Mouse (Mus musculus) retina, embryonic 14.5 days (tissue): Measurements from ENCODE around the gene Aldh1l2.
A peak's percentile ranks its signal among the peaks of the same experiment; 100 is the strongest.
"Not testable (repeated sequence)": the region's sequence is repeated elsewhere in the genome, so short reads cannot be mapped to it uniquely, and the experiment has no call there.

Experiments used
- DNase-seq: peaks from one replicate; pipeline ENCODE4 v3.0.0-alpha.2; 2015; ENCODE audit warnings: low spot score

The Aldh1l2 gene

DNA sequence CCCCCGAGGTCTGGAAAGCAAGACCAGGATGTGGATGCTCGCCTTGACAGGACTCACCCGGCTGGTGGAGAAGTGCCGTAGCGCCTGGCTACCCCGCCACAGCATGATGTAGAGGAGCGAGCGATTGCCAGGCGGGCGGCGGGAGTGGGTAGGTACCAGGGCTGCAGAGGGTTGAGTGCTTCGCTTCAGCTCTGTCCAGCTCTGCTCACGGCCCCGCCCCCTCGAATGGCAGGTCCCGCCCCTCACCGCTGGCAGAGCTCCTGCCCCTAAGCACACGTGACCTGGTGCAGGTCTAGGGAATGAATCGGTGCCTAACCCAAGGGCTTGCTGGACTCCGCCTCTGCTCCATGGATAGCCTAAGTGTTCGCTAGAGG, at the start of gene Aldh1l2:
TSS of gene Aldh1l2 (minus strand) at position 231 of the 374 bp plus-strand sequence.
- peak; percentile 87 for DNase-seq

DNA sequence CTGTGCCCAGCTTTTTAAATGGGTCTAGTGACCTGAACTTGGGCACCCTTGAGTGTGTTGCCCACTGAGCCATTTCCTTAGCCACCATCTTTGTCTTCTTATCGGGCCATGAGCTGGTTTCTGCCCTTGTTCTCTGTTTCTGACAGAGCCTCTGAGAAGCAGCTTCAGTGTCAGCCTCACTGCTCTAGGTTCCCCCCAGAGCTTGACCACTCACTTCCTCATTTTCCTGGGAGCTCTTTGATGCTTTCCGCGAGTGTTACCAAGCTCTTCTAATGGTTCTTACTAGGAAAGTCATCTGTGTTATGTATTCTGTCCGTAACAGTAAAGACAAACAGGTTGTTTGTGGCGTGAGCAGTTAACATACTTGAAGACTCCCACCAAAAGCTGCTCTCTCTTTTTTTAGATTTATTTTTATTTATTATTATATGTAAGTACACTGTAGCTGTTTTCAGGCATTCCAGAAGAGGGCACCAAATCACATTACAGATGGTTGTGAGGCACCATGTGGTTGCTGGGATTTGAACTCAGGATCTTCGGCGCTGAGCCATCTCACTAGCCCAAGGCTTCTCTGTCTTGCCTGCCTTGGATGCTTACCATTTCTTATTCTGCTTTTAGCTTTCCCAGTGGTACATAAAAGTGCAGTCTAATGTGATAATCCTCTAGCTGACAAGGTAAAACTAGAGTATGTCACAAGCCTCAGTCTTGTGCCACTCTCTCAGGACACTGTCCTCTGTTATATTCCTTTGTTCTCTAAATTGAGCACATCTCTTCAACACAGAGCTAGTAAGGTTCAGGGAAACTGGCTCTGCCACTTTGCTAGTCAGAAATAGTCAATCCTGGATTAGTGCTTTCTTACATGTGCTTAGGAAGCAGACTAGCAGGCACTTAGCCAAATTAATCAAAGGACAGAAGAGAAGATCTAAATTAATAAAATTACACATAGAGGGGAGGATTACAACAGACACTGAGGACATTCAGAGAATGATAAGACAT, 31.8 kb upstream of the Aldh1l2 start:
- DNase-seq, result peak; percentile 4

DNA sequence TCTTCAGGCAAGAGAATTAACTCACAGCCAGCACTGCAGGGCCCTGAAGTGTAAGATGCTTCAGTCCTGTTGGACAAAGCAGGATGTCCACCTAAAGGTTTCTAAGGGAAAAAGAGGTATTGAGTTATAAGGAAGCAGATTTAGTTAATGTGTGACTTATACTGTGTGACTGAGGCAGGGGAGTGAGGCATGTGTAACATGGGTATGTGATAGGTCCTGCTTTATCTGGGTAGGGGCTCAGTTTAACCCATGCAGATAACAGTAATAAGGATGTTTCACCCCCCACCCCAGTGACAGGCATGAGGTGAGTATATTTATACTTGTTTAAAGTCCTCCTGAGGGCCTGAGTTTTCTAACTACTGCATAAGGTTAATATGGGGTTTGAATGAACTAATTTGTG, 29.1 kb upstream of the Aldh1l2 start:
- no peak for DNase-seq

DNA sequence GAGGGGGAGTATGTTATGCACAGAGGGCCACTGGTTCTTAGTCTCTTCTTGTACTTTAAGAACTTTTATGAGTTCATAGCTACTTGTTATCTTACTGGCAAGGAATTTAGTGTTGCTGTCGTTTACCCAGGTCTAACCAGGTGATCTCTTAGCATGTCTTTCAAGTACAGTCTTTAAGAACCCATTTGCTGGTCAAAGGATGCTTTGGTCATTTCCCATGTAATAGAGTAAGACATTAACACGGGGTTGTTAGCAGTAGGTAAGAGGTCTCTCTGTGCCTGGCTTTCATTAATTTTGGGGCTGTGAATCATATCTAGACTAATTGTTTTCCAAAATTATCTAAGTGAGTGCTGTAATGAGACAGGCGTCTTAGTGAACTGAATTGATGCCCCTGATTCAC, 11.4 kb upstream of the Aldh1l2 start:
- DNase-seq, result no peak

DNA sequence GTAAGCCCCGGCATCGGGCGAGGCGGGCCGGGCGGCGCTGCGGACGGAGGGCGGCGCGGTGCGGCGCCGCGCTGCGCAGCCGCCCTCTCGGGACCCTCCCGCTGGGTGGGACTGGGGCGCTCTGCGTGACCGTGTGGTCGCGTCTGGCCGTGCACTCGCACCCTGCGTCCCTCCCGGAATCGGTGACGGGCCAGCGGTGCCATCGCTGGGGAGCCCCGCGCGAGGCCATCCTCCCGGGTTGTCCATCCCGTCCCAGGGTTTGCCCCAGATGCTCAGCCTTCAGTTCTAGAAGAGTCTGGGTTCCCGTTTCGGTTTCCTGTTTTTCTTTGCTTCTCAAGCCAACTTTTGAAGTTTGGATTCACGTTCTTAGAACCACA, 10.2 kb upstream of the Aldh1l2 start:
- no peak for DNase-seq

DNA sequence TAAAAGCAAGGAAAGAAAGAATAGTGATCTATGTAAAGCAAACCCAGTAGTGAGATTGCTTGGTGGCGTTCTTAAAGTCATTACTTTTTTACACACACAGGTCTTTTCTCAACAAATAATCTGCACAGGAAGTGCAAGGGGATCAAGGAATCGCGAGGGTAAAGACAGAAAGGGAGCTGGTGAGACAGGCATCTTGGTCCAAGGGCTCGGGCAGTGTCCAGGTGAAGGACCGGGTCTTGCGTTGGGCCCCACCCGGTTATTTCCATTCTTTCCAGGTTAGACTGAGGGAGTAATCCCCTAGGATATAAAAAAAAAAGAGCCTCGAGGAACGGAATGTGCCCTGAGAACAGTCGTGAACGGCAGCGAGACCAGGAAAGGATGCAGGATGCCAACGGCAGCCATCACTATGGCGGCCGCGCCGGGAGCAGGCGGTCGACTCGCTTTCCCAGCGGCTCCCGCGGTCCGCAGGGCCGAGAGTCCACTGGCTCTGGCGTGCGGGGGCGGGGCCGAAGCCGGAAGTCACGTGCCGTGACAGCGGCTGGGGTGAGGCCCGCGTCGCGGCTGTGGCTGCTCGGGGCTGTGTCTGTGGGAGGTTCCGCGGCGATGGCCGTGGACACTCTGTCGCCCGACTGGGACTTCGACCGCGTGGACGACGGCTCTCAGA, 9.6 kb upstream of the Aldh1l2 start, which contains the start of gene Washc4:
TSS of gene Washc4 (plus strand) at position 314 of the 664 bp plus-strand sequence.
- peak; percentile 93 for DNase-seq

DNA sequence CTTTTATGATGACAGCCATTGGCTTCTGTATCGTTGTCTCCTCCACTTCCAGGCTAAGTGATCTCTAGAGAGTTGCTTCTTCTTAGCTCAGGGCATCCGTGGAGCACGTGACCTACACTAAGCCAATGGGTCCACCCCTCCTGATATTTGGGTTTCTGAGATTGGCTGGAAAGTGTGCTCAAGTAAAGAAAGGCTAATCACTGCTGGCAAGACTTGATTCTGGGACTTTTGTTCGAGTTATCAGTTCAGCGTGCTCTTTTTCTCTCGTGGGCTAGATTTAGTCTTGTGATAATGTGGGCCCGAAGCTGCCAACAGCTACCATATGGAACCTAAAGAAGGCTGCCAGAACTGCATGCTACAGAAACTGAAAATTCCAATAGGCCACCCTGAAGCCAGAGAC, 8.3 kb upstream of the Aldh1l2 start:
- no peak for DNase-seq

DNA sequence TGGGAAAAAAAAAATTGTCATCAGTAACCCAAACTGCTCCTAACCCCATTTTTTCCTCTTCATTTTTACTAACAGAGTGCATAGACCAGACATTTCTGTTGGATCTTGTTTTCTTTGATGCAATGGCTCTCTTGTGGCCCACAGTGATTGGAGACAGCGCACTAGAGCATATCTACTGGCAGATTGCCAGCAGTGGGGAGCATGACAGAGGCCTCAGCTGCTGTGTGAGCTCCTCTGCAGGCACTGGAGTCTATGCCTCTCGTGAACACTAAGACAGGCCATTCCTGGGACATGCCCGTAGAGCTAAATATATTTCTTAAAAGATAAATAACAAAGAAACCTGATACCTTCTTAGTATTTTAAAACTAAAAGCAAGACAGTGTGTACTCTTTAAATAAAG, 6.2 kb upstream of the Aldh1l2 start:
- peak; percentile 24 for DNase-seq

DNA sequence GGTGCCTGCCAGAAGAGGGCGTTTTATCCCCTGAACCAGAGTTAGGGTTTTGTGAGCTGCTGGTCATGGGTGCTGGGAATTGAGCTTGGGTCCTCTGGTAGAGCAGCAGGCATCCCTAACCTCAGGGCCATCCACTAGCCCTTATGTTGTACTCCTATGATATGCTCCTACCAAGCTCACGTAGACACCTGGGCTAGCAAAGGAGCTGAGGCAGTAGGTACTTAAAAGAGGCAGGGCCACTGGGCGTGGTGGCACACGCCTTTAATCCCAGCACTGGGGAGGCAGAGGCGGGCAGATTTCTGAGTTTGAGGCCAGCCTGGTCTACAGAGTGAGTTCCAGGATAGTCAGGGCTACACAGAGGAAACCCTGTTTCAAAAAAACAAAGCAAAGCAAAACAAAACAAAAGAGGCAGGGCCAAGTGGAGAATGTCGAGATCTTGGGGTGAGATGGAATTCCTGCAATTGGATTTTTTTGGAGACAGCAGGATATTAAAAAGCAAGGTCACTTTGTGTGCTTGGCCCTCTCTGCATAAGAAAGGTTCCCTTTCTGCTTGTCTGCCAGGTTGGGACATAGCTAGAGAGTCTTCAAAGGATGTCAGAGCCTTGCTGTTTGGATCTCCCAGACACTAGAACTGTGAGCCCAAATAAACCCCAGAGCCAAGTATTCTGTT, 5.5 kb upstream of the Aldh1l2 start:
- DNase-seq, result no peak

DNA sequence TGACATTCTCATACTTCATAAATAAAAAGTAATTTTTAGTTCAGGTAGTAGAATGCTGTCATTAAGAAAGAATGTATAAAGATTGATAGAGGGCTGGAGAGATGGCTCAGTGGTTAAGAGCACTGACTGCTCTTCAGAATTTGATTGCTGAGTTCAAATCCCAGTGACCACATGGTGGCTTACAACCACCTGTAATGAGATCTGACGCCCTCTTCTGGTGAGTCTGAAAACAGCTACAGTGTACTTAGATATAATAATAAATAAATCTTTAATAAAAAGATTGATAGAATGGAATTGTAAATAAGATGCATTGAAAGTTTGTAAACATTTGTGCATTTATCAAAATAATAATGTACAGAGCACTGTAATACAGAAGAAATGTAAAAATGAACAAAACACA, 2.5 kb upstream of the Aldh1l2 start:
- no peak for DNase-seq

DNA sequence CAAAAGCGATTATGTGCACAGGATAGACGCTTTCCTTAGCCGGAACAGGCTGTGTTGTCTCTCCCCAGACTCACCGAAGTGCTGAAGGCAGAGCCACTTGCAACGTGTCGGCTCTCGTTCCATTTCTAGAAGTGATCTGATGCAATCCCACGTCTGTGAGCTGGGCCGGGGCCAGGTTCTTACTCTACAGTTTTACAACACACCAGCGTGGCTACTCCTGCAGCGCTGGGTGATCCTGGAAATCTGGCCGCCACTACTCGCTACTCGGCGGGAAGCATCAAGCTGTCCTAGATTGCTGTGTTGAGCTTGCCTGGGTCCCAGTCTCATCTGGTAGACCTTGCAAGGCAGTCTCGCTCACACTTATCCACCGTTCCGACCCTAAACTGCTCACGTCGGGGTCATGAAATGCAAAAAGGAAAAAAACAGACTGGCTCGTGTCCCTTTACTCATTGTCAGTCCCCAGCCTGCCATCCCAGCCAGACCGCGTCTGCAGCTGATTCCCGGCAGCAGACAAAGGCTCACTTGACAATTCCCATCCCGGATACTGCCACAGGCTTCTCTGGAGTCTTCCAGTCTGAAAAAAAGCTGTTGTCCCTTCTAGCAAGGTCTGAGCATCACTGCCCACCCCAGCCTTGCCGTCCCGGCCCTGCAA, 556 bp downstream of the Aldh1l2 start:
- DNase-seq, result peak; percentile 42

DNA sequence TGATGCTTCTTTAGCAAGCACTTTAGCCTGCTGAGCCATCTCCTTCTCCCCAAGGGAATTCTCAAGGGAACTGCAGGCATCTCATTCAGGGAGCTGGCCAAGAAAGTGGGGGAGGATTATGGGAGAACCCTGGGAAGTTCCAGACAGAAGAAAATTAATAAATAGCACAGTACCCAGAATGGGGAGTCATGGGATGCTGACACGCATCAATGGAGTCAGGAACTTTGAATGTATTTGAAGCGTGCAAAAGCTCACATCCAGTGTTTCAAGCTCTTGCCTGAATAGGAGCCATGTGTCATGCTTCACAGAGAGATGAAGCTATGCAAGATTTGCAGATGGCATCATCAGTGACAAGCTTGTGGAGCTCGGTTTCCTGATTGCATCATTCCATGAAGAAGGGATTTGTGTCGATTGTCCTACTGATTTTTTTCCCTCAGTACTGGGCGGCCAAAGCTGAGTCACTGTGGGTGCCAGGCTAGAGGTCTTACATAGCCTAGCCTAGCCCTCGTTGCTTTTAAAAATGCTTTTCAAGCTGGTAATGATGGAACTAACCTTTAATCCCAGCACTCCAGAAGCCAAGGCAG, 3.5 kb downstream of the Aldh1l2 start:
- no peak for DNase-seq

DNA sequence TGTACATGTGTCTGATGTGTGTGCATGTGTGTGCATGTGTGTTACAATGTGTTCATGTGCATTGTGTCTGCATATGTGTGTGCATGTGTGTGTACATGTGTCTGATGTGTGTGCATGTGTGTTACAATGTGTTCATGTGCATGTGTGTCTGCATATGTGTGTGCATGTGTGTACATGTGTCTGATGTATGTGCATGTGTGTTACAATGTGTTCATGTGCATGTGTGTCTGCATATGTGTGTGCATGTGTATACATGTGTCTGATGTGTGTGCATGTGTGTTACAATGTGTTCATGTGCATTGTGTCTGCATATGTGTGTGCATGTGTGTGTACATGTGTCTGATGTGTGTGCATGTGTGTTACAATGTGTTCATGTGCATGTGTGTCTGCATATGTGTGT, 9.7 kb downstream of the Aldh1l2 start:
- DNase-seq, result not testable (repeated sequence)

DNA sequence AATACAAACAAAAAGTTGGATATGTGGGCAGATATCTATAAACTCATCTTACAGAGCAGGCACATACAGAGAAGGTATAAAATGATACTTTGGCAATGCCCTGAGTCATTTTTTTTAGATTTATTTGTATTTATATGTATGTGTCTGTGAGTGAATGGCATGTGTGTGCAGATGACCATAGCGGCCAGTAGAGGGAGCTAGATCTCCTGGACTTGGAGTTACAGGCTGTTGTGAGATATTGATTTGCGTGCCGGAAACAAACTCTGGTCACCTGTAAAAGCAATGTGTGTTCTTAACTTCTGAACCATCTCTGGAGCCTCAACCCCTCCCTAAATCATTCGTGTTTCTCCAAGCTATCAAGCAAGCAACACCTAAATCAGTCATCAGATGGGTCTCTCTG, 12.9 kb downstream of the Aldh1l2 start:
- DNase-seq, result no peak

DNA sequence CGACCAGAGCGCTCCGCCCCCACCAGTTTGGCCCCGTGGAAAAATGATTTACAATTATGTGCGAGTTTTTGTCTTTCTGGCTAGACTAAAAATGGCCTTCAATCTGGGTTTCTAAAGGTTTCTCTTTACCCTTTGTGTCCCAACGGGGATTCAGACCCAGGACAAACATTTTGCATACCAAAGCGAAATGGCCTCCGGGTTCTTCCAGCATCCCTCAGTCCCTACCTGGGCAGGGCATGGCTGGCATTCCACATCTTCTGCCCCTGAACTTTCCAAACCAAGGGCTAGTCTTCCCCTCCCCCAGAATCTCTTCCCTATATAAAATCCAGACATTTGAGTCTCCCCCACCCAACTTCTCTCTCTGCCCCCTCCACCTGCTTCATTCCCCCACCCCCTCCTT, 20.2 kb downstream of the Aldh1l2 start:
- DNase-seq, result no peak

DNA sequence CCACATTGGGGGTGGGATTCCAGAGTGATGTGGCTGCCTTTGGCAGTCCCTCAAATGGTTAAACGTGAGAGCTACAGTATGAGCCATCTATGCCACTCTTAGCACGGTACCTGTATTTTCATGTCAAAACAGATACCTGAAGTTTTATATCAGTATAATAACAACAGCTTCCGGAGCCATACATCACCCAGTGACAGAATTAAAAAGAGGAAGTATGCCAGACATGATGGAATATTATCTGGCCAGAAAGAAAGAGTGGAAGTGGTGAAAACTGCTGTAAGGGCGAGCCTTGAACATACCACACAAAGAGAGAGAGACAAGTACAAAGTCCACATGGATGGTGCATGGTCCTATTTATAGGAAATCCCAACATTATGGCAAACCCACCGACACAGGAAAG, 22.6 kb downstream of the Aldh1l2 start:
- no peak for DNase-seq

DNA sequence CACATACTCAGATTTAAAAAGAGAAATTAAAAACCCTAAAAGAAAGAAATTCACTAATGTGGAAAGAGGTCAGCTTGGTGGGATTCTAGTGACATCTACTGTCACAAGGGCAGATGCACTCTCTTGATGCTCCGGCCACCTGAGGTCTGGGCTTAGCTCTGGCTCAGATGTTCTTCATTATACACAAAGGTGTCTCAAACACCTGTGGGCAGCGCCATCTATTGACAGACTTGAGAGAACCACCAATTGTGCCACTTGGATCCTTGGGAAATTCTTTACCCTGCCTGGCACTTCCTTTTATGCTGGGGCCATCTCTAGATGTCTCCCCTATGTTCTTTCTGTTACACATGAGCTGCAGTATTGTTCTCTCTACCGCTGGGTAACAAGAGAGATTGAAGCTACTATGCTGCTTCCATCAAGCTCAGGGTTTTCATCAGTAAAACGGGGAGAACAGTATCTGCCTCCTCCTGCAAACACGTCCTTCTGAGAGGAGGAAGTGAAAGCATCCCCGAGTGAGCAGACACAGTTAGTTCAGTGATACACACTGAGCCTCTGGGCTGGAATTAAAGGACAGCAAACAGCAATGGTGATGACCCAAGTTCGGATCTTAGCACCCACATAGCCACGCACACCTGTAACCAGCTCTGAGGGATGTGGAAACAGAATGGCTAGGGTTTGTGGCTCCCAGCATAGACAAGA, 24.8 kb downstream of the Aldh1l2 start:
- DNase-seq, result peak; percentile 7

DNA sequence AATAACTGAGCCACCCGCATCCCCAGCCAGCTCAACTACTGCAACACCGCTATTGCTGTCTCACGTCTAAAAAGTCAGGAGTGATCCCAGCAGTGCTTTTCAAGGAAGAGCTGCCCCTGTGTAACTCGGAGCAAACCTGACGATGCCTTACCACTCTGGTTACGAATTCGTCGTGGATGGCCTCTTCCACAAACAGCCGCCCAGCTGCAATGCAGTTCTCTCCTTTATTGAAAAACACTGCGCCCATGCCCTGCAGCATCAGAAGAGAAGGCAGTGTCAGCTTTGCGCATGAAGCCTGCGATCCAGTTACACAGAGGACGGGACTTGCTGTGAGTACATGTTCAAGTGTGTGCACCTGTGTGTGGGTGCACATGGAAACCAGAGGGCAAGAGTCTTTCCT, 36.6 kb downstream of the Aldh1l2 start:
- no peak for DNase-seq

DNA sequence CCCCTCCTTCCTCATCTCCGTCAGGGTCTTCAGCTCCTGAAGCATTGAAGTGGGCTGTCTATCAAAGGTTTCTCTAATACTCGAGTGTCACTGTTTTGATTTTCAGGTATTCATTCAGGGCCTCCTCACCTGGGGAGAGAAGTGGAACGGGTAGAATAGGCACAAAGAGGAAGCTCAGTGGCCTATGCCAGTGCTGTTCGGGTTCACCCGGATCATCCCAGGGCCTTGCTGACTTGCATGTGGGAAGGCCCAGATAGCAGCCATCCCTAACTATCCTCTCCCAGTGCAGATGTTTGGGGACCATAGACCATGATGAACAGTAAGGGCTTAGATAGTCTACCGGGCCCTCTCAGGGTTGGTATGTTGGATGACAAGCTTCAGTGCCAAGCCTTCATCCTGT, 43.4 kb downstream of the Aldh1l2 start:
- no peak for DNase-seq

DNA sequence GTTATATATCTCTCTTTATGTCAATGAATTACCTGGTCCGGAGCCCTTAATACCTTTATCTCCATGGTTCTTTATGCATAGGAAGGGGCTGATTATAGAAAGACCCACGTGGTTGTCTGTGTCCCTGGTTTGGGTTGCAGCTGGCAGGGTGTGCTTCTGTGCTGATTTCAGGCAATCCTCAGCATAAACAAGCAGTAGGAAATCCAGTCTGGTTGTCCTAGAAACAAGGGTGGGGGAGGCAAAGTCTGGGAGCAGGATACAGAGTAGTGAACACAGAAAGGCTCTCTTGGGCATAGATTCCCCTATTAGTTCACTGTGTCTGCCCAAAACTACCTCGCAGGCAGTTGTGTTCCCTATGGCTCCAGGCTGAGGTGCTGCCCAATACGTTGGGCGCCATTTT, 56.7 kb downstream of the Aldh1l2 start:
- DNase-seq, result no peak

DNA sequence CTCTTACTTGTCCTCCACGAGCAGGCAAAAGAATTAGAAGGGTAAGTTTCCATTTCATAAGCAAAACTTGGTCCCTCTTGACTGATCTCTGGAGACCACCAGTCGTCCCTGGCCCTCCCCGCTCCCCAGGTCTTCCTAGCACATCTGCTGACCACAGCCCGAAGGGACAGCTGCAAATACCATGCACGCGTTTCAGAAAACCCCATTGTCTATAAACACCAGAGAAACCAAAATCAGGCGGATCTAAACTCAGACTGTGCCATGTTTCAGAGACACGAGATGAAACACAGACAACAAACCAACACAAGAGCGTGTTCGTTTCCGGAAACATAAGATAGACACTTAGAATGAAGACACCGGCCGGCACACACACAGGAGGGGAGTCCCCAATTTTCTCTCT, 58.7 kb downstream of the Aldh1l2 start:
- DNase-seq, result no peak
